Mouse (Mus musculus) lung, embryonic 16.5 days (tissue): ENCODE data around the gene Slc17a4. TPM values are rescaled to one million over a fixed set of nuclear protein-coding genes. Genes with fewer than 3 reads are reported as not detected.

Experiments used
- ATAC-seq: fragments of 200-750 bp; cut with Nextera tagmentation; 2 replicates; pipeline ENCODE4 v1.8.0; 2017; ENCODE audit warnings: low read depth, mild to moderate bottlenecking, moderate library complexity
- H3K27ac ChIP-seq: fragments of 300-500 bp; sonication (generic); 2 replicates; pipeline ENCODE4 v1.5.1; 2014; ENCODE audit warnings: mild to moderate bottlenecking, control low read depth, low read length
- H3K27me3 ChIP-seq: fragments of 300-500 bp; sonication (generic); 2 replicates; pipeline ENCODE4 v1.6.1; 2014; ENCODE audit warnings: low read depth, low read length, mixed read lengths; ENCODE audit not compliant: control insufficient read depth, insufficient read depth
- H3K36me3 ChIP-seq: fragments of 300-500 bp; sonication (generic); 2 replicates; pipeline ENCODE4 v1.6.1; 2014; ENCODE audit warnings: low read length; ENCODE audit not compliant: control insufficient read depth, insufficient read depth
- H3K4me1 ChIP-seq: fragments of 300-500 bp; sonication (generic); replicated peaks from 2 replicates; pipeline ENCODE4 v1.6.1; 2014; ENCODE audit warnings: low read length, mixed read lengths; ENCODE audit not compliant: control insufficient read depth, insufficient read depth
- H3K4me2 ChIP-seq: fragments of 300-500 bp; sonication (generic); 2 replicates; pipeline ENCODE4 v1.6.1; 2014; ENCODE audit warnings: low read depth, low read length, control low read depth
- H3K4me3 ChIP-seq: fragments of 300-500 bp; sonication (generic); 2 replicates; pipeline ENCODE4 v1.5.1; 2014; ENCODE audit warnings: mild to moderate bottlenecking, low read length, control low read depth
- H3K9ac ChIP-seq: fragments of 300-500 bp; sonication (generic); 2 replicates; pipeline ENCODE4 v1.6.1; 2014; ENCODE audit warnings: low read length, control low read depth
- H3K9me3 ChIP-seq: fragments of 300-500 bp; sonication (generic); 2 replicates; pipeline ENCODE4 v1.6.1; 2016; ENCODE audit warnings: low read length; ENCODE audit not compliant: control insufficient read depth
- WGBS: fragments of 180-500 bp; shearing (Covaris S2); extraction: QIAGEN DNeasy Blood & Tissue Kit; methylation state at CpG from one replicate; pipeline ENCODE4 v1.1.7; 2014; 5-methylcytosine and 5-hydroxymethylcytosine counted together
- polyA plus RNA-seq: library from polyadenylated mRNA; unstranded; fragments of >200 nt; fragmentation: Nextera tagmentation; extraction: Ambion mirVana; gene quantifications from 2 replicates; pipeline ENCODE4 v1.2.1, GENCODE M21; 2015

Slc17a4 gene
- not detected in 2 replicates for polyA plus RNA-seq

- Histone ChIP-seq H3K4me1 (no peaks in the 10 kb centered on the region), H3K4me2 (no peak within 1 kb of the TSS), H3K9ac (no peak within 1 kb of the TSS), H3K36me3 (no peaks in the 10 kb centered on the region), H3K27me3 (no peaks in the 10 kb centered on the region), H3K4me3 (no peak within 1 kb of the TSS), H3K27ac (no peak within 1 kb of the TSS), H3K9me3 (no peaks in the 10 kb centered on the region)
- no peak for ATAC-seq
- WGBS = 48% methylated on average over 9 of the region's 9 CpGs
Measured at GRCm38 (mm10) chr13:23914376-23915167, at the start of gene Slc17a4. Slc17a4 (minus strand) TSS chr13:23915009.

GRCm38 (mm10) chr13:23959776-23960175, 45.0 kb upstream of the Slc17a4 start:
- 10% methylated on average over 2 of the region's 2 CpGs for WGBS
- no peaks in the 10 kb centered on the region for H3K36me3 ChIP-seq
- H3K4me1 ChIP-seq = no peaks in the 10 kb centered on the region
- no peak overlapping the region for H3K4me3 ChIP-seq
- no peaks in the 10 kb centered on the region for H3K9me3 ChIP-seq
- no peak overlapping the region for H3K4me2 ChIP-seq
- no peak for ATAC-seq
- no peak overlapping the region for H3K9ac ChIP-seq
- H3K27ac ChIP-seq = no peak overlapping the region
- H3K27me3 ChIP-seq = no peaks in the 10 kb centered on the region

GRCm38 (mm10) chr13:23950928-23951327, 36.1 kb upstream of the Slc17a4 start:
- no peaks in the 10 kb centered on the region for H3K9me3 ChIP-seq
- no peak overlapping the region for H3K4me3 ChIP-seq
- H3K36me3 ChIP-seq = no peaks in the 10 kb centered on the region
- no peak overlapping the region for H3K27ac ChIP-seq
- no peak for ATAC-seq
- no peaks in the 10 kb centered on the region for H3K4me1 ChIP-seq
- no peak overlapping the region for H3K9ac ChIP-seq
- 61% methylated on average over 3 of the region's 3 CpGs for WGBS
- no peak overlapping the region for H3K4me2 ChIP-seq
- no peaks in the 10 kb centered on the region for H3K27me3 ChIP-seq

DNA sequence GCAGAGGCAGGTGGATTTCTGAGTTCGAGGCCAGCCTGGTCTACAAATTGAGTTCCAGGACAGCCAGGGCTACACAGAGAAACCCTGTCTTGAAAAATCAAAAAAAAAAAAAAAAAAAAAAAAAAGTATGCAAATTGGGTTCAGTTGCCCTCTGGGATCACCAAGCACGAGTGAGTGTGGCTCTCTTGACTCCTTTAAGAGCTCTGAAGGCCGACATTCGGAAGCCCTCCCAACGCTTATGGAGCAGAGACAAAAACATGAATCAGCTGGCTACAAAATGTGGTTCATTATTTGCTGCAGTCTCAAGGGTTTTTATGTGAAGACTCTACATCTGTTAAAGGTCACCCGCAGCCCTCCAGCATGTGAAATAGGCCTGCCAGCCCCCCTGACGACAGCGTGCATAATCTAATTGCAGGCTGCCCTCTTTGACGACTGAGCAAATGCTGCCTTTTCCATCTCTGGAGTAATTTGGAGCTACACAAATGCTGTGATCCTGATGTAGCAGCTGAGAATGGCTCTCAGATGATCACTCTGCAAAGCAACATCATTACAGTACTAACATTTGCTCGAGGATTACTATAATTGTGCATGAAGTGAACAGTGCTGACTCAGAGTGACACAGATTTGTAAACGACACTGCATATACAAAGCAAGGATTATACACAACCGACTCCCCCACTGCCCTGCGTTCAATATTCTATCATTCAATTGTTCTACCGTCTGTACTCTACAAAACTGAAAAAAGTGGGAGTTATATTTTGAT, 34.9 kb upstream of the Slc17a4 start:
- Histone ChIP-seq H3K36me3 (no peaks in the 10 kb centered on the region), H3K4me3 (no peak overlapping the region), H3K9me3 (no peaks in the 10 kb centered on the region), H3K4me2 (no peak overlapping the region), H3K9ac (no peak overlapping the region), H3K4me1 (no peaks in the 10 kb centered on the region), H3K27ac (no peak overlapping the region), H3K27me3 (no peaks in the 10 kb centered on the region)
- 63% methylated on average over 14 of the region's 14 CpGs for WGBS
- ATAC-seq = no peak

- Histone ChIP-seq H3K36me3 (no peaks in the 10 kb centered on the region), H3K4me1 (no peaks in the 10 kb centered on the region), H3K4me3 (no peak overlapping the region), H3K9me3 (no peaks in the 10 kb centered on the region), H3K4me2 (no peak overlapping the region), H3K27ac (no peak overlapping the region), H3K27me3 (no peaks in the 10 kb centered on the region), H3K9ac (no peak overlapping the region)
- 44% methylated on average over 2 of the region's 2 CpGs for WGBS
- ATAC-seq = no peak
Measured at GRCm38 (mm10) chr13:23946254-23946653, 31.4 kb upstream of the Slc17a4 start.

DNA sequence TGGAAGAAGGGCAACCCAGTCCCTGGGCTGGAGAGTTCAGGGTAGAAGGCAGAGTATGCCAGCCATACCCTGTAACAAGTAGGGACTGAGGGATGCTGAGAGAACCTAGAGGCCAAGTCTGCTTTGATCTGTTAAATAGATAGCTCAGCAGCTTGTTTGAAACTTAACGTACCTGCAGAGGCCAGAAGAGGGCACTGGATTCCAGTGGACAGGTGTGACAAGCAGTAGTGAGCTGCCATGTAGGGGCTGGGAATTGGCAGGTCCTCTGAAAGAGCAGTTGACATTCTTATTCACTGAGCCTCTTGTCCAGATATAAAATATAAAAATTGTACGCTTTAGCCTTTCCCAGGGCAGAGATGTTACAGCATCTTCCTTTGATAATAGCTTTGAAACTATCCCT, 28.1 kb upstream of the Slc17a4 start:
- H3K9ac ChIP-seq = no peak overlapping the region
- H3K4me1 ChIP-seq = no peaks in the 10 kb centered on the region
- 58% methylated on average over 2 of the region's 2 CpGs for WGBS
- H3K4me2 ChIP-seq = no peak overlapping the region
- no peak overlapping the region for H3K27ac ChIP-seq
- H3K36me3 ChIP-seq = no peaks in the 10 kb centered on the region
- ATAC-seq = no peak
- H3K27me3 ChIP-seq = no peaks in the 10 kb centered on the region
- H3K9me3 ChIP-seq = no peaks in the 10 kb centered on the region
- no peak overlapping the region for H3K4me3 ChIP-seq

DNA sequence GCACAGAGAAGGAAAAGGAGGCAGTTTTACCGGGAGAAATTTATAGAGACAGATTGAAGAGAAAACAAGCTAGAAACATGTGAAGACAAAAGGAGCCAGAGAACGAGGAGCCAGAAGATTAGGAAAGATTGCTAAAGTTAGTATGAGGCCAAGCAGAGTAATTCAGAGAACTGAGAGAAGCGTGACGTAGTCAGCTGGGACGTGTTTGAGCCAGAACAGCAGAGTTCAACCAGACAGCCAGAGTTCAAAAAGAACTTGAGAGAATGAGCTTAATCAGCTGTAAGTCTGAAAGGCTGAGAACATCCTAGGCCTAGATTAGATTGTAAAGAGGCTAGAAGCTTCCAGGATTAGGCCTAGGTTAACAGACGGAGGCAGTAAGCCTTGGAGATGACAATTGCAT, 25.5 kb upstream of the Slc17a4 start:
- Histone ChIP-seq H3K4me3 (no peak overlapping the region), H3K9ac (no peak overlapping the region), H3K9me3 (no peaks in the 10 kb centered on the region), H3K4me1 (no peaks in the 10 kb centered on the region), H3K4me2 (no peak overlapping the region), H3K27me3 (no peaks in the 10 kb centered on the region), H3K27ac (peak overlapping the region; percentile 31; the same call in 1 of the 2 replicates), H3K36me3 (no peaks in the 10 kb centered on the region)
- 47% methylated on average over 6 of the region's 6 CpGs for WGBS
- peak; percentile 84 for ATAC-seq

- WGBS = 76% methylated on average over 1 of the region's 1 CpGs
- Histone ChIP-seq H3K27me3 (no peaks in the 10 kb centered on the region), H3K36me3 (no peaks in the 10 kb centered on the region), H3K4me2 (no peak overlapping the region), H3K9ac (no peak overlapping the region), H3K27ac (no peak overlapping the region), H3K4me1 (no peaks in the 10 kb centered on the region), H3K4me3 (no peak overlapping the region), H3K9me3 (no peaks in the 10 kb centered on the region)
- ATAC-seq = no peak
Measured at GRCm38 (mm10) chr13:23938699-23939098, 23.9 kb upstream of the Slc17a4 start.

- no peak for ATAC-seq
- Histone ChIP-seq H3K9me3 (no peaks in the 10 kb centered on the region), H3K9ac (no peak within 1 kb of the TSS), H3K27me3 (no peaks in the 10 kb centered on the region), H3K4me1 (no peaks in the 10 kb centered on the region), H3K4me3 (no peak within 1 kb of the TSS), H3K36me3 (no peaks in the 10 kb centered on the region), H3K27ac (no peak within 1 kb of the TSS), H3K4me2 (no peak within 1 kb of the TSS)
- 89% methylated on average over 10 of the region's 10 CpGs for WGBS
Measured at GRCm38 (mm10) chr13:23934211-23934520, 19.4 kb upstream of the Slc17a4 start, which contains the start of gene Hist1h2aa. Hist1h2aa (plus strand) TSS chr13:23934462.
